Mouse (Mus musculus) lung, postnatal 0 days (tissue): ENCODE measurements around the gene Rgs6. TPM values are rescaled to one million over a fixed set of nuclear protein-coding genes. Genes with fewer than 3 reads are reported as not detected.

Experiments used
- ATAC-seq: fragments of 200-750 bp; cut with Nextera tagmentation; 2 replicates; pipeline ENCODE4 v1.8.0; 2017; ENCODE audit warnings: moderate library complexity
- DNase-seq: peaks from one replicate; pipeline ENCODE4 v3.0.0-alpha.2; 2016; ENCODE audit warnings: low spot score
- H3K27ac ChIP-seq: fragments of 300-500 bp; sonication (generic); 2 replicates; pipeline ENCODE4 v1.5.1; 2014; ENCODE audit warnings: antibody characterized with exemption, mild to moderate bottlenecking, low read length, mixed read lengths
- H3K27me3 ChIP-seq: fragments of 300-500 bp; sonication (generic); replicated peaks from 2 replicates; pipeline ENCODE4 v1.6.1; 2014; ENCODE audit warnings: low read length, mixed read lengths; ENCODE audit not compliant: insufficient read depth
- H3K36me3 ChIP-seq: fragments of 300-500 bp; sonication (generic); 2 replicates; pipeline ENCODE4 v1.6.1; 2014; ENCODE audit warnings: low read length, mixed read lengths; ENCODE audit not compliant: insufficient read depth
- H3K4me1 ChIP-seq: fragments of 300-500 bp; sonication (generic); 2 replicates; pipeline ENCODE4 v1.6.1; 2014; ENCODE audit warnings: antibody characterized with exemption, low read depth, low read length, mixed read lengths; ENCODE audit not compliant: insufficient read depth
- H3K4me2 ChIP-seq: fragments of 300-500 bp; sonication (generic); replicated peaks from 2 replicates; pipeline ENCODE4 v1.6.1; 2014; ENCODE audit warnings: low read depth, mild to moderate bottlenecking, low read length, moderate library complexity, mixed read lengths
- H3K4me3 ChIP-seq: fragments of 300-500 bp; sonication (generic); 2 replicates; pipeline ENCODE4 v1.5.1; 2014; ENCODE audit warnings: low read depth, low read length
- H3K9ac ChIP-seq: fragments of 300-500 bp; sonication (generic); replicated peaks from 2 replicates; pipeline ENCODE4 v1.6.1; 2014; ENCODE audit warnings: low read depth, mild to moderate bottlenecking
- H3K9me3 ChIP-seq: fragments of 300-500 bp; sonication (generic); 2 replicates; pipeline ENCODE4 v1.6.1; 2016; ENCODE audit warnings: low read length, mixed read lengths
- CTCF ChIP-seq: IDR thresholded peaks from 2 replicates; pipeline ENCODE4 v1.5.1; 2016; ENCODE audit warnings: antibody characterized with exemption, mild to moderate bottlenecking
- EP300 ChIP-seq: IDR thresholded peaks from 2 replicates; pipeline ENCODE4 v1.6.1; 2016; ENCODE audit warnings: antibody characterized with exemption, mild to moderate bottlenecking, control low read depth
- WGBS: fragments of 180-500 bp; shearing (Covaris S2); extraction: QIAGEN DNeasy Blood & Tissue Kit; methylation state at CpG from one replicate; pipeline ENCODE4 v1.1.7; 2014; 5-methylcytosine and 5-hydroxymethylcytosine counted together
- polyA plus RNA-seq: library from polyadenylated mRNA; unstranded; fragments of >200 nt; fragmentation: Nextera tagmentation; extraction: Ambion mirVana; gene quantifications from 2 replicates; pipeline ENCODE4 v1.2.1, GENCODE M21; 2015

Rgs6 gene
- polyA plus RNA-seq, 1 experiment from 2014 or later = 2.6 TPM

DNA sequence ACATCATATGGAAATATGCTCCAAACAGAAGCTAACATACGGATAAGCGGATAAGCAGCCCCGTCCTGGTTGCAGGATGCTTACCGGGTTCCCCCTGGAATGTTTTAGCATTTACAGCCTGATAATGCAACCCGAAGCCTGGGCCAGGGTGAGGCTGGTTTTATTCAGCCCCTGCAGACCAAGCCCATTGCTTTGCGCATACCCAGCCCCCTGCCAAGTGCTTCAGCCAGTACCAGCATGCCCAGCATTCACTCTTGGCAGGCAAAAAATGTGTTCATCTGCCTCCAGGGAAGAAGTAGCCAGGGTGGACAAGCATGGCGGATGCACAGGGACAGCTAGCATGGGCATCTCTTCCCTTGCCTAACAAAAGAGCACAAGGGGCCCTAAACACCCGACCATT lies 619.9 kb downstream of the Rgs6 start:
- ATAC-seq (no peak), DNase-seq (no peak)
- Histone ChIP-seq H3K9ac (no peak overlapping the region), H3K27me3 (no peaks in the 10 kb centered on the region), H3K27ac (no peak overlapping the region), H3K4me3 (no peak overlapping the region), H3K4me2 (no peak overlapping the region), H3K4me1 (no peaks in the 10 kb centered on the region), H3K9me3 (no peaks in the 10 kb centered on the region), H3K36me3 (no peaks in the 10 kb centered on the region)
- 63% methylated on average over 8 of the region's 8 CpGs for WGBS
- no peak for TF ChIP-seq EP300
- TF ChIP-seq CTCF = no peak

DNA sequence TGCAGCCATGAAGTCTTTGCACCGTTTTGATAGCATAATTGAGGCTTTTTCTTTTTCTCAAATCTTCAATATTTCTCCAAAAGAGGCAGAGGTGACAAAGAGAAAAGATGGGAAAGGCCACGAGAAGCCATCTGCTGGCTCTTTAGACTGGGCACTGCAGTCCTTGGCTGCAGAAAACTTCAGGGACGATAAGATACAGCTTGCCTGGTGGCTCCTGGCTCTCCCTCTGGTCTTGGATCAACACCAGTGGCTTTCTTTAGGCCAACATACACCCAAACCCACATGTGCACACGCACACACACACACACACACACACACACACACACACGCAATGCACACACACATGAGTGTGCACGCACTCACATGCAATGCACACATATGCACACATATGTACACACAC lies 620.7 kb downstream of the Rgs6 start:
- WGBS = 71% methylated on average over 6 of the region's 6 CpGs
- no peak overlapping the region for H3K4me3 ChIP-seq
- H3K36me3 ChIP-seq = no peaks in the 10 kb centered on the region
- ATAC-seq (no peak), DNase-seq (no peak)
- no peak overlapping the region for H3K4me2 ChIP-seq
- no peaks in the 10 kb centered on the region for H3K4me1 ChIP-seq
- H3K9me3 ChIP-seq = no peaks in the 10 kb centered on the region
- TF ChIP-seq EP300 (no peak), CTCF (no peak)
- H3K27ac ChIP-seq = no peak overlapping the region
- no peak overlapping the region for H3K9ac ChIP-seq
- H3K27me3 ChIP-seq = no peaks in the 10 kb centered on the region

DNA sequence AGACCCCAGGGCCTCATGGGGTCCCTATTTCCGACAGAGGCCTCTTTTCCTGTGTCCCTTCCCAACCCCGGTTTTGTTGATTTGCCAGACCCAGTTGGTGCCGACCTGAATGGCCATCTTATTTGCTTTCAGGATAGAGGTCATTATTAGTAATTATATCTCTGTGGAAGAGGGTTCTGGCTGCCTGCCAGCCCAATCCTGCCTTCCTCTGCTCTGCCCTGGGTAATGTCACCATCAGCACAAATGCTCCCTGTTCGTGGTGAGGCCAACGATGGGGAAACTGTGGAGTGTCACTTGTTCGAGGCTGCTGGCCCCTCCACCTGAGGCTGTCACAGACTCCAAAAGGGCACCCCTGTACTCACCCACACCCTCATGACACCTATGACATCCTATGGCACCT lies 621.4 kb downstream of the Rgs6 start:
- no peak for DNase-seq
- ATAC-seq = no peak
- Histone ChIP-seq H3K4me1 (no peaks in the 10 kb centered on the region), H3K9ac (no peak overlapping the region), H3K36me3 (no peaks in the 10 kb centered on the region), H3K27me3 (no peaks in the 10 kb centered on the region), H3K4me2 (no peak overlapping the region), H3K4me3 (no peak overlapping the region), H3K9me3 (no peaks in the 10 kb centered on the region), H3K27ac (no peak overlapping the region)
- TF ChIP-seq CTCF = no peak
- TF ChIP-seq EP300 = no peak
- 22% methylated on average over 6 of the region's 6 CpGs for WGBS

DNA sequence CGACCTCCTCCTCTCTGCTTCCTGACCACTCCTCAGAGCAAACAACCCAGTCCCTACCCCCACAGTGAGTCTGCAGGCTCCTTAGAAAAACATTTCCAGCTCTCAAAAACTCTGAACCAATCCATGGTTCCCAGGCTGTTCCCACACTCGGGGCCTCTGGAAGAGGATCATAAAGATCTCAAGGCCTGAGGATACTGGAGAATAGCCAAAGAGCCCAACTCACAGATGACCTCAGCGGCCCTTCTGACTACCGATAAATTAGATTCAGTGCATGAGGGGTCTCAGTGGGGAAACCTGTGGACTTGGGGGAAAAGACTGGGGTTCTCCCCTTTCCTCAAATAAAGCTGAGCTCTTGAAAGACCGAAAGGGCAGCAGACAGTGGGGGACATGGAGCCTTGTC lies 622.2 kb downstream of the Rgs6 start:
- H3K9ac ChIP-seq = no peak overlapping the region
- WGBS = 56% methylated on average over 5 of the region's 5 CpGs
- no peaks in the 10 kb centered on the region for H3K36me3 ChIP-seq
- no peaks in the 10 kb centered on the region for H3K4me1 ChIP-seq
- no peak overlapping the region for H3K27ac ChIP-seq
- DNase-seq (no peak), ATAC-seq (no peak)
- H3K4me3 ChIP-seq = no peak overlapping the region
- H3K27me3 ChIP-seq = no peaks in the 10 kb centered on the region
- H3K4me2 ChIP-seq = no peak overlapping the region
- TF ChIP-seq CTCF (no peak), EP300 (no peak)
- H3K9me3 ChIP-seq = no peaks in the 10 kb centered on the region

DNA sequence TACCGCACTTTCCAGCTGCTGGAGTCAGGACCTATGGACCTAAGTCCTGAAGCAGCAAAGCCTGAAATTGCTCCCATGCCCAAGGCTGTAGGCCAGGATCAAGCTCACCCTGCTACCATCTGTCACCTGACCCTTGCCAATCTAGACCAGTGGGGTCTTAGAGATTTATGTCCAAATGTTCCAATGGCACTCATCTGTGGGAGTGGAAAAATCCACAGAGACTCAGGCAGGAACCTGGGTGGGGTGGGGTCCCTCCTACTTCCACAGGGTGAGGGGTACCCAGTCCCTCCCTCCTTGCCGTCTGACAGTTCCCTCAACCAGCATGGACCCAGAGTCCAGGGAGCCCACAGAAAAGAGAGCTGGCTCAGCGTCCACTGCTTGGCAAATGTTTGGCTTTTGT lies 622.6 kb downstream of the Rgs6 start:
- WGBS = 89% methylated on average over 3 of the region's 3 CpGs
- Histone ChIP-seq H3K9ac (no peak overlapping the region), H3K9me3 (no peaks in the 10 kb centered on the region), H3K27me3 (no peaks in the 10 kb centered on the region), H3K27ac (no peak overlapping the region), H3K4me3 (no peak overlapping the region), H3K36me3 (no peaks in the 10 kb centered on the region), H3K4me2 (no peak overlapping the region), H3K4me1 (no peaks in the 10 kb centered on the region)
- DNase-seq = no peak
- ATAC-seq = no peak
- no peak for TF ChIP-seq CTCF

DNA sequence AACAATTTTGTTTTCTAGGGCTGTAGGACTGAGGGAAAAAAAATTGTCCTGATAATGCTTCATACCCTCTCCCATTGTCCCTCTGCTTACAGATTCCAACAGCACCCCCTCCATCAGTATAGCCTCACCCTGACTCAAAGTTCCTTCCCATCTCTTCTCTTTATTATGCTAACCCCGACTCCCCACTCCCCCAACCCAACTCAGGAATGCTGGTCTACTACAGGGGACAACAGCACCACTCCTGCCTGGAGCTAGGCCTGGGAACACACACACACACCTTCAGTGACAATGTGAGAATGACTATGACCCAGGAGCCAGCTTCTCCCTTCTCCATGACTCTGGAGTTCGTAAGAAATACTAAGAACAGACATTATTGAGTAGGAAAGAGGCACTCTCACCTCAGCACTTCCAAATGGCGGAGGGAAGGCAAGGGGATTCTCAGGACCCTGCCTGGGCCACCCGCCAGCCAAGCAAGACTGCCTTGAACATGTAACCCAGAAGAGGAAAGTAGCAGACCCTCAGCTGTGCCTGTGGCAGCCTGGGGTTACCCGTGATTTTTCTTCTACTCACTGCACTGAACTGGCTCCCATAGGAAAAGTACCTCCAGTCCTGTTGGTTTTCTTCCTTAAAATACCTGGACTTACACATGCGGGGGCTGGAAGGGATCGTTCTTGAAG lies 623.2 kb downstream of the Rgs6 start:
- Histone ChIP-seq H3K4me3 (no peak overlapping the region), H3K9ac (no peak overlapping the region), H3K27me3 (no peaks in the 10 kb centered on the region), H3K4me1 (no peaks in the 10 kb centered on the region), H3K9me3 (no peaks in the 10 kb centered on the region), H3K36me3 (no peaks in the 10 kb centered on the region), H3K4me2 (no peak overlapping the region), H3K27ac (no peak overlapping the region)
- TF ChIP-seq EP300 (no peak), CTCF (no peak)
- whole genome bisulfite sequencing = 74% methylated on average over 7 of the region's 7 CpGs
- ATAC-seq (no peak), DNase-seq (no peak)
